ENCODE assay signal across 9 mouse cellular contexts in genomic region chr1:61298064-61298463, GRCm38 (mm10).
DNase-seq lines count a peak whose midpoint lies in the region; ATAC-seq and TF ChIP-seq lines count a peak whose summit lies in the region.
"Had no signal": no experiment of that assay in that cellular context is flagged by ENCODE, and none has a peak within 500 bp of the region (broad histone marks: within the 10 kb centered on the region; RNA-seq: fewer than 3 reads in every experiment).

No protein-coding gene starts in this region.

- no peak for TF ChIP-seq EP300 in MEL (IDR thresholded peaks at IDR 0.05; ENCODE audit: low read depth in 1 of 2, low read length in 2 of 2)

- H3K4me3 ChIP-seq in forebrain, embryonic 13.5 days: no peak overlapping the region
- no peak overlapping the region for H3K4me3 ChIP-seq in forebrain, embryonic 10.5 days
- no peak overlapping the region for H3K4me3 ChIP-seq in MEL (ENCODE audit: control insufficient read depth in 1 of 2, insufficient read depth in 1 of 2, low read depth in 2 of 2, low read length in 2 of 2)
- no peak overlapping the region for H3K4me3 ChIP-seq in embryonic facial prominence, embryonic 11.5 days (ENCODE audit: low read depth, low read length)
- no peak overlapping the region for H3K4me3 ChIP-seq in hindbrain, embryonic 16.5 days (ENCODE audit: low read length)
- H3K4me3 ChIP-seq: lung, embryonic 15.5 days had no signal

- no peak for ATAC-seq in forebrain, embryonic 13.5 days
- ATAC-seq in embryonic facial prominence, embryonic 11.5 days (replicated peaks; ENCODE audit: insufficient number of reproducible peaks, low FRiP score, low TSS enrichment, low read depth): no peak
- peak; percentile 23; the same call in 1 of the 2 replicates for ATAC-seq in hindbrain, embryonic 16.5 days

- H3K9me3 ChIP-seq in forebrain, embryonic 13.5 days (replicated peaks): no peaks in the 10 kb centered on the region
- H3K9me3 ChIP-seq in forebrain, embryonic 10.5 days: no peaks in the 10 kb centered on the region
- H3K9me3 ChIP-seq in MEL (replicated peaks; ENCODE audit: insufficient read depth, low read length): no peaks in the 10 kb centered on the region
- H3K9me3 ChIP-seq in embryonic facial prominence, embryonic 11.5 days (replicated peaks; ENCODE audit: control insufficient read depth, low read length): no peaks in the 10 kb centered on the region
- no peaks in the 10 kb centered on the region for H3K9me3 ChIP-seq in hindbrain, embryonic 16.5 days (ENCODE audit: control insufficient read depth, low read length)
- H3K9me3 ChIP-seq: lung, embryonic 15.5 days had no signal

- H3K27me3 ChIP-seq in forebrain, embryonic 13.5 days: peaks cover 39% of the 10 kb centered on the region
- peaks cover 97% of the 10 kb centered on the region for H3K27me3 ChIP-seq in forebrain, embryonic 10.5 days (ENCODE audit: poor library complexity, severe bottlenecking)
- no peaks in the 10 kb centered on the region for H3K27me3 ChIP-seq in MEL (ENCODE audit: control insufficient read depth in 1 of 2, insufficient read depth in 2 of 2, low read length in 2 of 2)
- H3K27me3 ChIP-seq in embryonic facial prominence, embryonic 11.5 days (ENCODE audit: control insufficient read depth, insufficient read depth, low read length): no peaks in the 10 kb centered on the region
- no peaks in the 10 kb centered on the region for H3K27me3 ChIP-seq in hindbrain, embryonic 16.5 days (replicated peaks; ENCODE audit: control insufficient read depth, insufficient read depth, low read length)
- H3K27me3 ChIP-seq: lung, embryonic 15.5 days had no signal

- WGBS in forebrain, embryonic 13.5 days: 23% methylated on average over 3 of the region's 3 CpGs
- WGBS in forebrain, embryonic 10.5 days: 31% methylated on average over 3 of the region's 3 CpGs
- 16% methylated on average over 3 of the region's 3 CpGs for WGBS in embryonic facial prominence, embryonic 11.5 days
- WGBS in hindbrain, embryonic 16.5 days: 21% methylated on average over 3 of the region's 3 CpGs

- DNase-seq in forebrain, embryonic 10.5 days (ENCODE audit: extremely low spot score, low spot score): no peak
- DNase-seq in MEL (ENCODE audit: low read depth, low spot score): peak; percentile 2
- peak; percentile 90 for DNase-seq in embryonic facial prominence, embryonic 11.5 days (ENCODE audit: low spot score)
- DNase-seq in left cerebral cortex, postnatal 10 days (ENCODE audit: extremely low spot score in 1 of 2, low spot score in 2 of 2): peak; percentile 22 to 63
- DNase-seq in neural tube, embryonic 10.5 days (ENCODE audit: extremely low spot score, low spot score): peak; percentile 34
- no peak for DNase-seq in thymus, postnatal 0 days (ENCODE audit: low spot score)

- no peak for TF ChIP-seq POLR2A in MEL (IDR thresholded peaks at IDR 0.05; ENCODE audit: control insufficient read depth in 1 of 2, insufficient read depth in 1 of 2, low read depth in 1 of 2, low read length in 2 of 2, poor library complexity in 1 of 2)

- peak in 1 of 3 experiments; percentile 18; a peak in 1 of 6 replicates for TF ChIP-seq CTCF in MEL (IDR thresholded peaks at IDR 0.05 in 2 of 3, conservative IDR thresholded peaks at IDR 0.05 in 1 of 3; ENCODE audit: control insufficient read depth in 1 of 3, insufficient read depth in 1 of 3, low read depth in 2 of 3, low read length in 3 of 3, poor library complexity in 1 of 3, severe bottlenecking in 1 of 3)

- intact Hi-C loops in left cerebral cortex, postnatal 10 days (cut with DNase I): loop anchor here (5.0 kb wide), 3 partner anchors 474 to 1419 kb away; no protein-coding TSS in a partner anchor

- no peak overlapping the region for H3K9ac ChIP-seq in forebrain, embryonic 13.5 days
- H3K9ac ChIP-seq in MEL (ENCODE audit: control insufficient read depth, low read depth, low read length, poor library complexity, severe bottlenecking): no peak overlapping the region
- no peak overlapping the region for H3K9ac ChIP-seq in embryonic facial prominence, embryonic 11.5 days (replicated peaks; ENCODE audit: low read length)
- H3K9ac ChIP-seq in hindbrain, embryonic 16.5 days (ENCODE audit: low read depth, low read length): no peak overlapping the region
- H3K9ac ChIP-seq: lung, embryonic 15.5 days had no signal

- peaks cover 56% of the 10 kb centered on the region for H3K4me1 ChIP-seq in forebrain, embryonic 13.5 days
- H3K4me1 ChIP-seq in forebrain, embryonic 10.5 days: peaks cover 63% of the 10 kb centered on the region
- H3K4me1 ChIP-seq in MEL (ENCODE audit: control insufficient read depth in 1 of 2, insufficient read depth in 2 of 2, low read length in 2 of 2): no peaks in the 10 kb centered on the region
- H3K4me1 ChIP-seq in embryonic facial prominence, embryonic 11.5 days (ENCODE audit: control insufficient read depth, insufficient read depth, low read length): peaks cover 6% of the 10 kb centered on the region
- H3K4me1 ChIP-seq in hindbrain, embryonic 16.5 days (ENCODE audit: control insufficient read depth, insufficient read depth, low read depth, low read length): peaks cover 21% of the 10 kb centered on the region

- peak; percentile 8 for TF ChIP-seq RAD21 in MEL (IDR thresholded peaks at IDR 0.05; ENCODE audit: low read depth, low read length)

- H3K79me2 ChIP-seq in MEL (ENCODE audit: control insufficient read depth, insufficient read depth, low read length, poor library complexity): no peaks in the 10 kb centered on the region

- peak overlapping the region; percentile 16; the same call in 1 of the 2 replicates for H3K27ac ChIP-seq in forebrain, embryonic 13.5 days
- H3K27ac ChIP-seq in forebrain, embryonic 10.5 days: no peak overlapping the region
- no peak overlapping the region for H3K27ac ChIP-seq in MEL (ENCODE audit: control insufficient read depth, low read depth, low read length)
- peak overlapping the region; percentile 32 for H3K27ac ChIP-seq in embryonic facial prominence, embryonic 11.5 days (replicated peaks; ENCODE audit: low read depth, low read length)
- H3K27ac ChIP-seq in hindbrain, embryonic 16.5 days (ENCODE audit: low read depth, low read length): peak overlapping the region; percentile 57
- H3K27ac ChIP-seq: lung, embryonic 15.5 days had no signal

- H3K4me2 ChIP-seq in forebrain, embryonic 13.5 days: no peak overlapping the region
- H3K4me2 ChIP-seq in embryonic facial prominence, embryonic 11.5 days (ENCODE audit: low read depth, low read length): no peak overlapping the region
- H3K4me2 ChIP-seq in hindbrain, embryonic 16.5 days (ENCODE audit: low read length): no peak overlapping the region
- H3K4me2 ChIP-seq: lung, embryonic 15.5 days had no signal

- H3K36me3 ChIP-seq in forebrain, embryonic 13.5 days (ENCODE audit: poor library complexity, severe bottlenecking): no peaks in the 10 kb centered on the region
- no peaks in the 10 kb centered on the region for H3K36me3 ChIP-seq in forebrain, embryonic 10.5 days (replicated peaks)
- H3K36me3 ChIP-seq in MEL (ENCODE audit: control insufficient read depth in 1 of 2, insufficient read depth in 2 of 2, low read length in 2 of 2): no peaks in the 10 kb centered on the region
- no peaks in the 10 kb centered on the region for H3K36me3 ChIP-seq in embryonic facial prominence, embryonic 11.5 days (replicated peaks; ENCODE audit: control insufficient read depth, insufficient read depth, low read depth, low read length)
- no peaks in the 10 kb centered on the region for H3K36me3 ChIP-seq in hindbrain, embryonic 16.5 days (ENCODE audit: control insufficient read depth, insufficient read depth, low read length)
- H3K36me3 ChIP-seq: lung, embryonic 15.5 days had no signal

TF ChIP-seq in MEL, 35 proteins besides CTCF, POLR2A, EP300 and RAD21:
- TF ChIP-seq SMC3 (IDR thresholded peaks at IDR 0.05; ENCODE audit: low read depth, low read length): no peak
- no peak for TF ChIP-seq GATA1 (IDR thresholded peaks at IDR 0.05; ENCODE audit: low read depth, low read length)
- TF ChIP-seq MYB (IDR thresholded peaks at IDR 0.05; ENCODE audit: low read depth, low read length): no peak
- TF ChIP-seq ZNF384 (IDR thresholded peaks at IDR 0.05; ENCODE audit: low read depth, low read length): no peak
- no peak for TF ChIP-seq RCOR1 (IDR thresholded peaks at IDR 0.05; ENCODE audit: low read depth, low read length)
- no peak for TF ChIP-seq ZC3H11A (IDR thresholded peaks at IDR 0.05; ENCODE audit: low read depth, low read length)
- TF ChIP-seq USF1 (IDR thresholded peaks at IDR 0.05; ENCODE audit: low read depth, low read length): no peak
- TF ChIP-seq E2F4 (IDR thresholded peaks at IDR 0.05; ENCODE audit: borderline replicate concordance, low read depth, low read length): no peak
- TF ChIP-seq MXI1 (IDR thresholded peaks at IDR 0.05; ENCODE audit: low read depth, low read length): no peak
- no peak for TF ChIP-seq POLR2AphosphoS5 (IDR thresholded peaks at IDR 0.05; ENCODE audit: borderline replicate concordance, low read depth, low read length)
- no peak for TF ChIP-seq MYC (IDR thresholded peaks at IDR 0.05; ENCODE audit: low read depth, low read length)
- no peak for TF ChIP-seq GABPA (IDR thresholded peaks at IDR 0.05; ENCODE audit: low read depth, low read length)
- no peak for TF ChIP-seq ETS1 (IDR thresholded peaks at IDR 0.05; ENCODE audit: low read depth, low read length)
- TF ChIP-seq CHD2 (IDR thresholded peaks at IDR 0.05; ENCODE audit: low read length): no peak
- no peak for TF ChIP-seq BHLHE40 (IDR thresholded peaks at IDR 0.05; ENCODE audit: borderline replicate concordance, low read depth, low read length)

Comparison
In these comparisons a context has a peak if more than half of its experiments do, and no peak if none do; other contexts are left out.
1. H3K27ac ChIP-seq: peak in forebrain, embryonic 13.5 days (single experiment), embryonic facial prominence, embryonic 11.5 days (single experiment) and hindbrain, embryonic 16.5 days (single experiment); none in forebrain, embryonic 10.5 days (single experiment) and MEL (single experiment).
2. DNase-seq: peak in MEL (single experiment), embryonic facial prominence, embryonic 11.5 days (single experiment), left cerebral cortex, postnatal 10 days (2 of 2) and neural tube, embryonic 10.5 days (single experiment); none in forebrain, embryonic 10.5 days (single experiment) and thymus, postnatal 0 days (single experiment).